Mouse (Mus musculus): Measurements from ENCODE around the gene Casp9.

Gene Casp9

DNA sequence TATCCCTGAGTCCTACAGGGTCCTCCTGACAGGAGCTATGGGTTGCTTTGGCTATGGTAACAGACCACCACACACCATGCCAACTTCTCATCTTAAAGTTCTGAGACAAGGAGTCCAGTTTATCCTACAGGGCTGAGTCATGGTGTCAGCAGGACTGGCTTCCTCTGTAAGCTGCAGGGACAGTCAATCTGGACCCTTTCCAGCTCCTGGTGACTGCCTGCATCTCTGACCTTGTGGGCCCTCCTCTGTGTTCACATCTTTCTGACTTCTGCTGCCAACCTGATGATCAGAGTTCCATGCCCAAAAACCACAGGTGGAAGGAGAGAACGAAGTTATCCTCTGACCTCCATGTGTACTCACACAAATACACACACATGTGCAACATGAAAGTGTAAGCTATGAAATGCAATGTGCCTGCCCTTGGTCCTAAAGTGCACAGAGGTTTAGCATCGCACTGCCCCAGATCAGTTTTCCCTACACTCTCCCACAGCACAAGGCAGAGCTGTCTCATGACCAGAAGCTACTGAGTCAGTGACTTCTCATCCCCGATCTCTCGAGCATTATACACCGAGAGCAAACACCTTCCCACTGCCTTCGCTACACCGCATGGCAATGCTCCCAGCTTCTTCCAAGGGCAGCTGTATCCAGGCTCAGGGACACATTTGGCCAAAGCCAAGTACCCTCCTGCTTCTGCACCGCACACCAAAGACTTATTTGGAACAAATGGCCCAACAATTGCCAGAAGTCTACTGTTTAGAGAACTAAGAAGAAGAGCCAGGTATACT lies 12.0 kb upstream of the Casp9 start:
- DNase-seq (ENCODE audit: low read depth, low spot score), result no peak

DNA sequence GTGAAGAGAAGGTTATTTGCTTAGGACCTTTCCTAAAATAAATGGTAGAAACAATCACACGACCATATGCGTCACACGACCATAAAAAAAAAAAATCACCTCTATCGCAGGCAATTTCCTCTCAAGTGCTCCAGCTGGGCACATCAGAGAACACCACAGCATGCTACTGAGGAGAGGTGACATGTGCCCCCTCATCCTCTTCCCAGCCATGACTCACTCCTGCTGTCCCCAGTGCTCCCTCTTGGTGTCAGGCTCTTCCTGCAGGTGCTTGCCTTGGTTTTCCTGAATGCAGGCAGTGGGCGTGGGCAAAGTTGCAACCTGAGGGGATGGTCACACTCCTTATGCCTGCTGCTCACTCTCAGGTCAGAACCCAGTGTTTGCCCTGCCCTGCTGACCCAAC lies 8.6 kb upstream of the Casp9 start:
- DNase-seq (ENCODE audit: low read depth, low spot score), result no peak

DNA sequence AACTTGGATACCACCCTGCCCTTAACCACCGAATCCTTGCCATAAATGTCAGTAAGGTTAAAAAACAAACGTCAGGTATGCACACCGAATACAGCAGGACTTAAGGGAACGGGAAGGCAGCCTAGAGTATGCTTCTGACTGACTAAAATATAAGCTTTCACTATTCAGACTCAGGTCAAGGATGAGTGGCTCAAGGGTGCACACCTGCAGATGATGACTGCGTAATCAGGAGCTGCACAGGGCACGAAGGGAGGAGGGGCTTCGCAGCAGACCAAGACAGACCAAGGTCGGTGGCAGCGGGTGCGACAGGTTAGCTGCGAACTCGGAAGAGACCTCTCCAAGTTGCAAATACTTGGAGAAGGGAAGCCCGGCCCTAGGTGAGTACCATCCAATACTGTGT lies 7.3 kb upstream of the Casp9 start:
- DNase-seq (ENCODE audit: low read depth, low spot score), result no peak

- DNase-seq (ENCODE audit: low read depth, low spot score), result no peak
Observed at GRCm38 (mm10) chr4:141787046-141787445, 6.4 kb upstream of the Casp9 start.

- DNase-seq (ENCODE audit: low read depth, low spot score), result no peak
Observed at GRCm38 (mm10) chr4:141787462-141787861, 6.0 kb upstream of the Casp9 start.

GRCm38 (mm10) chr4:141789564-141790218 lies 3.7 kb upstream of the Casp9 start:
- no peak for DNase-seq (ENCODE audit: low read depth, low spot score)

DNA sequence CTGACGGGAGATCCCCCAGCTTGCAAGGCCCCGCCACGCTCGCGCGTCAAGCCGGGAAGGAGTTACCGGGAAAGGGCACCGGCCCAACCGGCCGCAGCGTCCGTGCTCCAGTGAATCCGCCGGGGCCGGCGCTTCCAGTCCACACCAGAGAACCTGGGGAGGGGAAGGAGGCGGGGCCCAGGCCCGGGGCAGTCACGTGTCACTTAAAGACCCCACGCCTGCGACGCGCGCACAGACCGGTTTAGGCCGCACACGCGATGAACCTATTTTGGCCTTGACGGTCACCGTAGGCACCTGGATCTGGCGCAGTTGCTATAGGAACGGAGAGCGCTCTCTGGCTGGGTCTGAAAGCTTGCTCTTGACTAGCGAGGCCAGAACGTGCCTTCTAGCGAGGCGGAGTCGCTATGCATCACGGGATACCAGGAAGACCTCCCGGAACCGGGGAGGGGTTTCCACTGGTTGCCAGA lies 2.9 kb upstream of the Casp9 start, which contains the start of gene Dnajc16:
Gene Dnajc16 (minus strand): TSS at position 408 of the 467 bp plus-strand sequence.
- DNase-seq (ENCODE audit: low read depth, low spot score), result peak; percentile 99

- no peak for DNase-seq (ENCODE audit: low read depth, low spot score)
Observed at GRCm38 (mm10) chr4:141791486-141791885, 1.9 kb upstream of the Casp9 start.

DNA sequence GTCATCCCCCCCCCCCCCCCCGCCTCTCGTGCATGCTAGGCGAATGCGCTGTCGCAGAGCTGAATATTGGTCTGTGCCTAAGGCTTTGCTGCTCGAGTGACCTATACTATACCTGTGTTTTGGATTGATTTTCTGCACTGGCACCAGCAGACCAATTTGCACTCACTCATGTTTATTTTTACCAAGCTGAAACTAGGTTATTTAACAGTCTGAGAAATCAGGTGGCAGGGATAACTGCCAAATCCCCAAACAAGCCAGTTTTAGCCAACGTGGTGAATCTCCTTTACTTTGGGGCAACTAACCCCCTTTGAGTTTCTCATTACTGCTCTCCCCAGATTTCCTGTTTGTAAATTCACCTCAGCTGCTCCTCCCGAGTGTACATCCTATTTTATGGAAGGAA lies 1.5 kb upstream of the Casp9 start:
- no peak for DNase-seq (ENCODE audit: low read depth, low spot score)

DNA sequence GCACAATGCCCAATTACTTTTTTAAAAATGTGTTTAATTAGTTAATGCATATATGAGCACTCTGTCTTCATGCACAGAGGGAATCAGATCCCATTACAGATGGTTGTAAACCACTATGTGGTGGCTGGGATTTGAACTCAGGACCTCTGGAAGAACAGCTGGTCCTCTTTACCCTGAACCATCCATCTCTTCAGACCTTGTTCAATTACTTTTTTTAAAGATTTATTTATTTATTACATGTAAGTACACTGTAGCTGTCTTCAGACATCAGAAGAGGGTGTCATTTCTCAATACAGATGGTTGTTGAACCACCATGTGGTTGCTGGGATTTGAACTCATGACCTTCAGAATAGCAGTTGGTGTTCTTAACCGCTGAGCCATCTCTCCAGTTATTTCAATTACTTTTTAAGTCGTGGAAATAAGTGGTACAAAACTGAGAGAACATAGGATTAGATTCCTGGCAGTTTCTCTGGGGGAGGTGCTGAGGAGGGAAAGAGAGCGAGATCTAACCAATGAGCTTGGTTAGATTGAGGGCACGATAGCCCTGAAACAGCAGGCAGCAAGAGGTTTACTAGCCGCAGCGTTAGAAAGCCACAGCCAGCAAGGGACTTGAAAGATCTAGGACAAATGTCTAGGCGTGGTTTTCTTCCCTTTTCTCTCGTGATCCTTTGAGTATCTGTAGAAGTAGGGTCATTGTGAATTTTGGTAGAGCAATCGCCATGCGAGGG lies 694 bp upstream of the Casp9 start:
- DNase-seq (ENCODE audit: low read depth, low spot score), result no peak

DNA sequence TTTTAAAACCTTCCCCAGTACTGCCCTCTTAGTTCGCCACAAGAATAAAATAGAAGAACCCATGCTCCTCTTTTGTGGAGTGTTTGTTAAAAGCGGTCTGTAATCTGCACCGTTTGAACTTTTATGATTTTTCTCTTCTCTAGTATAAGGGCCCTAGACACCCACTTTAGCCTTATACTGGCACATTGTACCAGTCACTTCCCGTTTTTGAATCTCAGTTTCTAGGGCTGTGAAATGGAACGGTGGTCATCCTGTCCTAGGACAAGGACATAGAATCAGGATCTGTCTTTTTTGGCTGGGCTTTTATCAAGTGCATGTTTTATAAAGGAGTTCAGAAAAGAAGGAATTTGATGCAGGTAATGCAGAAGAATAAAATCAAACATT lies 732 bp downstream of the Casp9 start:
- no peak for DNase-seq (ENCODE audit: low read depth, low spot score)

- no peak for DNase-seq (ENCODE audit: low read depth, low spot score)
Observed at GRCm38 (mm10) chr4:141796356-141796755, 2.9 kb downstream of the Casp9 start.

DNA sequence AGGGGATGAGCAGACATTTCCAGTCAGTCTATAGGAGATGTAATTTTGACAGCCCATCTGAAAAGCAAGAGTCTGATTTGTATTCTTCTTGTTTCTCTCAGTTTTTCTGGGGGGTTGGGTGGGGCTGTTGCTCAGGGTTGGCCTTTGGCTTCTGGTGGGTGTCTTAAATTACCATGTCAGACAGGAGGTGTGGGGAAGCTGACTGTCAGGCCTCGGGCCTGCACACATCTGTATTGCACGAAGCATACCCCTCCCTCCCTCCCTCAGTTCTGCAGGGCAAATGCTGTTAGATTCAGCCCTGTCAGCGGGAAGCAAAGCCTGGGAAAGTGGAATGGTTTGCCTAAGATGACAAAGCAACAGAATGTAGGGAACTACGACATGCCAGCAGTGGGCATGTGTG lies 3.5 kb downstream of the Casp9 start:
- no peak for DNase-seq (ENCODE audit: low read depth, low spot score)

DNA sequence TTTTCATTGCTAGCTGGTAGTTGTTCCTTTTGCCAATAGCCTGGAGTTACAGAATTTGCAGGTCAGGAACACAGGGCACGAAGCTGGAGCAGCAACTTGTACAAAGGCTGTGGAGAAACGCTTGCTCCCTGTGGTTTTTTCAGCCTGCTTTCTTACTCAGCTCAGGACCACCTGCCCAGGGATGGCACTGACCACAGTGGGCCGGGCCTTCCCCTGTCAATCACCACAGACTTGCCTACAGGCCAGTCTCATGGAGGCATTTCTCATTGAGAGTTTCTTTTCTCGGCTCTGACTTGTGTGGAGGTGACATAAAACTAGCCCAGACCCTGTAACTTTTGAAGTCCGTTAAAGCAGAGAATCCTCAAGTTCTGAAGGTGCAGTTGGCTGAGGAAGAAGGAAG lies 4.1 kb downstream of the Casp9 start:
- no peak for DNase-seq (ENCODE audit: low read depth, low spot score)

DNA sequence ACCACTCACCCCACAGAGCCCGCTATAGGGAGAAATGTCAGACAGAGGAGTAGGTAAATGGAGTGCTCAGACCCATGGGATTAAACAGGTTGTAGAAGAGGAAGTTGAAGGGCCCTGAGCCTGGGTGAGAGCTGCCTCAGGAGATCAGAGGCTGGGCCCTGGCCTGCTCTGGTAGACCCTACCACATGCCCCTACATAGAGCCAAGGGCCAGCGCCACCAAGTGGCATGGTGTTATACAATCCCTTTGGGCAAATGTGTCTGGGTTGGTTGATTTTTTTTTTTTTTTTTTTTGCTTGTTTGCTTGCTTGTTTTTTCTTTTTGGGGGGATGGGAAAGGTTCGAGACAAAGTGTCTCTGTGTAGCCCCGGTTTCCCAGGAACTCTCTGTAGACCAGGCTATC lies 10.7 kb downstream of the Casp9 start:
- DNase-seq (ENCODE audit: low read depth, low spot score), result no peak

GRCm38 (mm10) chr4:141805886-141806285 lies 12.5 kb downstream of the Casp9 start:
- DNase-seq (ENCODE audit: low read depth, low spot score), result no peak

- peak; percentile 71 for DNase-seq (ENCODE audit: low read depth, low spot score)
Observed at GRCm38 (mm10) chr4:141809850-141810464, 16.5 kb downstream of the Casp9 start.

DNA sequence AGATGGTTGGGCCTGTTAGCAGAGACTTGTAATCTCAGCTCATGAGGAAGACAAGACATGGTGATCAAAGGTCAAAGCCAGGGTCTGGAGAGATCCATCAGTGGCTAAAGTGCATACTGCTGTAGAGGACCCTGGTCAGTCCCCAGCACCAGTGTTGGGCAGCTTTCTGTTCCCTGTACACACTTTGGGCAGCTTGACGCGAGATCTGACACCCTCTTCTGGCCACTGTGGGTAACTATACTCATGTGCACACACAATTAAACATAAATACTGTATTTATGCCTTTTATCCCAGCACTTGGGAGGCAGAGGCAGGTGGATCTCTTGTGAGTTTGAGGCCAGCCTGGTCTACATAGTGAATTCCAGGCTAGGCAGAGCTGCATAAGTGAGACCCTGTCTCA lies 17.6 kb downstream of the Casp9 start:
- no peak for DNase-seq (ENCODE audit: low read depth, low spot score)

DNA sequence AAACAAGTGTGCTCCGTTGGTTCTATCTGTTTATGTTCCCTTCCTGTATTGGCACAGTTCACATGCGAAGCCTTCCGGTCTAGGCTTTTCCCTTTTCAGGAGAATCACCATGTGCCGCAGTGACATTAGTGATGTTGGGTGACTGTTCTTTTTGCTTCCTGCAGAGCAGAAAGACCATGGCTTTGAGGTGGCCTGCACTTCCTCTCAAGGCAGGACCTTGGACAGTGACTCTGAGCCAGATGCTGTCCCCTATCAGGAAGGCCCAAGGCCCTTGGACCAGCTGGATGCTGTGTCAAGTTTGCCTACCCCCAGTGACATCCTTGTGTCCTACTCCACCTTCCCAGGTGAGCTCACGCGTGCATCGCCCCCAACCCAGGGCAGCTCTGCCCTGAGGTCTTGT lies 18.0 kb downstream of the Casp9 start:
- no peak for DNase-seq (ENCODE audit: low read depth, low spot score)

DNA sequence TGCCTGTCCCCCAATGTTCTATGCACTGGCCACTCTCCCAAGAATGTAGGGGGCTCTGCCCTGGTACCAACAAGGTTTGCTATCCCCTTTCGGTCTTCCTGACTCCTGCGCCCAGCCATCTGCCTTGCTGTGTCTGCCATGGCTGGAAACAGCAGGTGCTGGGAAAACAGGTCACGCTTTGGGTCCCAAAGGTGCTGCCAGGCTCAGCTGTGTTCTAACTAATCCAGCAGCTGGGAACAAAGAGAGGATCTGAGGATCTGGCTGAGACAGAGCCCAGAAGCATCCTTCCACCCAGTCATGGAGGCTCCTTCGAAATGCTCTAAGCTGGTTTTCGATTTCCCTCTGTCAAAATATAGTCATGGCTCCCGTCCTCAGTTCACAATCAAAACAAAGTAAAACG lies 22.9 kb downstream of the Casp9 start:
- DNase-seq (ENCODE audit: low read depth, low spot score), result no peak

- no peak for DNase-seq (ENCODE audit: low read depth, low spot score)
Observed at GRCm38 (mm10) chr4:141816776-141817655, 23.6 kb downstream of the Casp9 start.

Data from CD4-positive, CD25-positive, alpha-beta regulatory T cell, adult 2 months (primary cell).